Mouse (Mus musculus) CH12.LX (cell line): ENCODE measurements around the gene Znhit1. TPM values are rescaled to one million over a fixed set of nuclear protein-coding genes. Genes with fewer than 3 reads are reported as not detected.

Source experiments
- DNase-seq: peaks from one replicate; pipeline ENCODE4 v3.0.0-alpha.2; 2013; ENCODE audit errors: extremely low read depth
- H3K27ac ChIP-seq: 2 replicates; pipeline ENCODE4 v1.5.1; 2012; ENCODE audit warnings: low read depth, mild to moderate bottlenecking, control low read depth, moderate library complexity; ENCODE audit not compliant: insufficient read depth
- H3K27me3 ChIP-seq: replicated peaks from 2 replicates; pipeline ENCODE3; 2012; ENCODE audit warnings: inconsistent platforms
- H3K36me3 ChIP-seq, 2 experiments: replicated peaks in 1 of 2; 2 replicates each; pipeline versions ENCODE3 to v1.6.1; 2012; ENCODE audit warnings: inconsistent platforms in 1 of 2, low read length in 1 of 2, mild to moderate bottlenecking in 1 of 2, mixed read lengths in 1 of 2, moderate library complexity in 1 of 2; ENCODE audit not compliant: control insufficient read depth in 1 of 2, insufficient read depth in 1 of 2
- H3K4me1 ChIP-seq, 2 experiments: 2 replicates each; pipeline ENCODE4 v1.6.1; 2012; ENCODE audit warnings: inconsistent platforms in 1 of 2, moderate library complexity in 1 of 2; ENCODE audit not compliant: insufficient read depth in 2 of 2, control insufficient read depth in 1 of 2
- H3K4me2 ChIP-seq: 2 replicates; pipeline ENCODE4 v1.6.1; 2012; ENCODE audit warnings: low read depth, mild to moderate bottlenecking, control low read depth; ENCODE audit not compliant: poor library complexity, insufficient read depth, severe bottlenecking
- H3K4me3 ChIP-seq, 3 experiments: fragments of 150-350 bp in 1 of 3; sonication (generic) in 1 of 3; replicated peaks in 1 of 3; 2 replicates each; pipeline versions ENCODE3 to v1.5.1; 2011 to 2012; ENCODE audit warnings: low read depth in 2 of 3, low read length in 2 of 3, mild to moderate bottlenecking in 2 of 3, moderate library complexity in 2 of 3, control low read depth in 1 of 3, improper control_type of control experiment in 1 of 3, inconsistent platforms in 1 of 3, mixed read lengths in 1 of 3; ENCODE audit not compliant: poor library complexity in 1 of 3
- H3K79me2 ChIP-seq: replicated peaks from 2 replicates; pipeline ENCODE4 v1.6.1; 2012; ENCODE audit warnings: mild to moderate bottlenecking, moderate library complexity; ENCODE audit not compliant: control insufficient read depth, poor library complexity, insufficient read depth, severe bottlenecking; ENCODE audit errors: extremely low read depth
- H3K9ac ChIP-seq: 2 replicates; pipeline ENCODE4 v1.6.1; 2012; ENCODE audit warnings: low read depth, mild to moderate bottlenecking, control low read depth, moderate library complexity; ENCODE audit not compliant: insufficient read depth
- H3K9me3 ChIP-seq: replicated peaks from 2 replicates; pipeline ENCODE3; 2012; ENCODE audit warnings: low read length, inconsistent platforms, mixed read lengths
- CHD2 ChIP-seq: IDR thresholded peaks from 2 replicates; pipeline ENCODE4 v1.6.1; 2011; ENCODE audit warnings: low read length, improper control_type of control experiment
- CTCF ChIP-seq, 2 experiments: IDR thresholded peaks in 1 of 2; conservative IDR thresholded peaks in 1 of 2; 2 replicates each; pipeline ENCODE4 v1.5.1; 2011 to 2012; ENCODE audit warnings: low read depth in 2 of 2, low read length in 2 of 2, improper control_type of control experiment in 1 of 2, inconsistent platforms in 1 of 2, mild to moderate bottlenecking in 1 of 2, moderate library complexity in 1 of 2
- ELF1 ChIP-seq: IDR thresholded peaks from 2 replicates; pipeline ENCODE4 v1.6.1; 2014; ENCODE audit warnings: low read depth, mild to moderate bottlenecking, inconsistent platforms, low read length, improper control_type of control experiment
- ETS1 ChIP-seq: conservative IDR thresholded peaks from 2 replicates; pipeline ENCODE4 v1.6.1; 2012; ENCODE audit warnings: low read depth, mild to moderate bottlenecking, inconsistent platforms, low read length, improper control_type of control experiment, moderate library complexity
- GABPA ChIP-seq: IDR thresholded peaks from 2 replicates; pipeline ENCODE4 v1.6.1; 2012; ENCODE audit warnings: low read depth, low read length, improper control_type of control experiment, inconsistent platforms; ENCODE audit not compliant: insufficient replicate concordance
- JUND ChIP-seq: conservative IDR thresholded peaks from 2 replicates; pipeline ENCODE4 v1.6.1; 2011; ENCODE audit warnings: low read depth, low read length, improper control_type of control experiment
- MAFK ChIP-seq: IDR thresholded peaks from 2 replicates; pipeline ENCODE4 v1.6.1; 2011; ENCODE audit warnings: low read length, improper control_type of control experiment; ENCODE audit not compliant: insufficient replicate concordance
- MAX ChIP-seq: IDR thresholded peaks from 2 replicates; pipeline ENCODE4 v1.6.1; 2011; ENCODE audit warnings: low read length, improper control_type of control experiment
- POLR2A ChIP-seq: IDR thresholded peaks from 2 replicates; pipeline ENCODE4 v1.6.1; 2011; ENCODE audit warnings: low read depth, mild to moderate bottlenecking, improper control_type of control experiment, low read length
- POLR2AphosphoS2 ChIP-seq: IDR thresholded peaks from 2 replicates; pipeline ENCODE4 v1.6.1; 2011; ENCODE audit warnings: low read depth, low read length, improper control_type of control experiment
- RAD21 ChIP-seq: IDR thresholded peaks from 2 replicates; pipeline ENCODE4 v1.6.1; 2011; ENCODE audit warnings: low read depth, mild to moderate bottlenecking, low read length, improper control_type of control experiment, moderate library complexity
- RCOR1 ChIP-seq: conservative IDR thresholded peaks from 2 replicates; pipeline ENCODE4 v1.6.1; 2012; ENCODE audit warnings: low read depth, mild to moderate bottlenecking, inconsistent platforms, low read length, improper control_type of control experiment
- SIN3A ChIP-seq: IDR thresholded peaks from 2 replicates; pipeline ENCODE4 v1.6.1; 2012; ENCODE audit warnings: low read length, improper control_type of control experiment, inconsistent platforms
- SMC3 ChIP-seq: IDR thresholded peaks from 2 replicates; pipeline ENCODE4 v1.6.1; 2011; ENCODE audit warnings: low read depth, low read length, improper control_type of control experiment
- TCF12 ChIP-seq: IDR thresholded peaks from 2 replicates; pipeline ENCODE4 v1.6.1; 2014; ENCODE audit warnings: low read depth, mild to moderate bottlenecking, inconsistent platforms, low read length, improper control_type of control experiment
- USF1 ChIP-seq: IDR thresholded peaks from 2 replicates; pipeline ENCODE4 v1.6.1; 2014; ENCODE audit warnings: low read depth, mild to moderate bottlenecking, inconsistent platforms, low read length, improper control_type of control experiment
- USF2 ChIP-seq: conservative IDR thresholded peaks from 2 replicates; pipeline ENCODE4 v1.6.1; 2011; ENCODE audit warnings: low read depth, low read length, improper control_type of control experiment
- ZMIZ1 ChIP-seq: IDR thresholded peaks from 2 replicates; pipeline ENCODE4 v1.6.1; 2012; ENCODE audit warnings: low read depth, mild to moderate bottlenecking, inconsistent platforms, low read length, improper control_type of control experiment
- ZNF384 ChIP-seq: IDR thresholded peaks from 2 replicates; pipeline ENCODE4 v1.6.1; 2012; ENCODE audit warnings: low read depth, low read length, improper control_type of control experiment, inconsistent platforms
- dilution Hi-C: fragments of 300-500 bp; cut with MboI; formaldehyde crosslinking; loops from 2 replicates; pipeline ENCODE4 v1.14.3; 2020; ENCODE audit warnings: low sequenced_read_pairs; ENCODE audit not compliant: extremely low pct_unique_long_range_greater_than_20kb, extremely low pct_ligation_motif_present
- in situ Hi-C: fragments of 300-500 bp; cut with MboI; formaldehyde crosslinking; loops from 3 replicates; pipeline ENCODE4 v1.14.3; 2019; ENCODE audit warnings: low sequenced_read_pairs, low pct_ligation_motif_present, low pct_unique_long_range_greater_than_20kb, mixed read lengths
- polyA plus RNA-seq: library from polyadenylated mRNA; unstranded; fragments of >175 nt; gene quantifications from 2 replicates; pipeline ENCODE4 v1.2.1, GENCODE M21; 2012; ENCODE audit warnings: low read depth; ENCODE audit not compliant: insufficient read length
- total RNA-seq, 2 experiments: library from RNA; depleted of rRNA; stranded (reverse); fragments of 300-350 nt in 1 of 2; fragments of >200 nt in 1 of 2; gene quantifications; 2 replicates each; pipeline ENCODE4 v1.2.3; 2012 to 2014

The Znhit1 gene
- total and polyA plus RNA-seq, 3 experiments, result 39.6 to 99.2 (median 60.1) TPM

DNA sequence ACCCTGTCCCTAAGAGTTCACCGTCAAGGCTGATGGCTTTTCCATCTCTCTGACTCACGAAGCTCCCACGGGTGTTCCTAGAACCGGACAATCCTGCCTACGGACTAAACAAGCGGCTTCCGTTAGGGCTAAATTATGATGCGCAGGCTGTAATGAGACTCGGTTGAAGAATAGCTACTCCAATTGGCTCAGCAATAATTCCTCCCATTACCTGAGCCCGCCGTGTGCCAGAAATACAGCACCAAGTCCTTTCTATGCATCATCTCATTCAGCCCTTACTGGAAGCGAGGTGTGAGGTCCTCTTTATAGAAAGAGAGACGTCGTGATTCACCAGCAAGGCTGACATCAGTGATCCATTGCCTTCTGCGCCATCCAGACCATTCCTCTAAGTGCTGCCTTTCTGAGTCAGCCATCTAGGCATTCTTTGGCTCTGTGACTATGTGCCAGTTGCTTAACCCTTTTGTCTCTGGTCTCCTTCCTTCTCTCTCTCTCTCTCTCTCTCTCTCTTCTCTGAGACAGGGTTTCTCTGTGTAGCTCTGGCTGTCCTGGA is 24.7 kb upstream of the Znhit1 start:
- no peaks in the 10 kb centered on the region for H3K36me3 ChIP-seq
- no peak overlapping the region for H3K9ac ChIP-seq
- no peak for DNase-seq
- in situ Hi-C loops (no loop called here), dilution Hi-C loops (no loop called here)
- peaks cover 20% of the 10 kb centered on the region for H3K9me3 ChIP-seq
- TF ChIP-seq MAX (no peak), GABPA (no peak), TCF12 (no peak), ZNF384 (no peak), POLR2AphosphoS2 (no peak), USF1 (no peak), JUND (no peak), ETS1 (no peak), MAFK (no peak), SIN3A (no peak), ZMIZ1 (no peak), CTCF (conservative IDR thresholded peaks at IDR 0.05 in 1 of 2, IDR thresholded peaks at IDR 0.05 in 1 of 2; ENCODE audit: low read depth in 2 of 2, low read length in 2 of 2) (no peak), RCOR1 (no peak), ELF1 (no peak), USF2 (no peak), POLR2A (no peak)
- no peak overlapping the region for H3K27ac ChIP-seq
- no peaks in the 10 kb centered on the region for H3K79me2 ChIP-seq
- no peak overlapping the region for H3K4me3 ChIP-seq
- peaks cover 56% of the 10 kb centered on the region for H3K27me3 ChIP-seq
- no peak overlapping the region for H3K4me2 ChIP-seq
- H3K4me1 ChIP-seq, result no peaks in the 10 kb centered on the region

DNA sequence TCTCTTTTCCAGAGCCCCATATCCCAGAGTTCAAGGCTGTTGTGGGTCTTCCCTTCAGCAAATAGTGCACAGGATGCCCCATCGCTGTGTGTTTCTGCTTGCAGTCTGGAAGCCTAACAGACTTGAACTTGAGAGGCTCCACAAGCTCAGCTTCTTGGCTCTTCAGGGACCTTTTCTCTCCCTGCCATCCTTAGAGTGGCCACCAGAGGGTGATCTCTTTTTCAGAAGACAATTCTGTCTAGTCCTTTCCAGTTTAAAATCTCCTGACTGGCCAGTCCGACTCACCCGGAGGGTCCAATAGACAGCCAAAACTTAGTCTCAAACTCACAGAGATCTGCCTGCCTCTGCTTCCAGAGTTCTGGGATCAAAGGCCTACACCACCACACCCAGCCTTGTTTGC is 22.2 kb upstream of the Znhit1 start:
- H3K4me3 ChIP-seq, result no peak overlapping the region
- TF ChIP-seq RAD21 (peak; percentile 42), MAFK (no peak), ELF1 (no peak), SMC3 (peak; percentile 71), CHD2 (no peak), CTCF (conservative IDR thresholded peaks at IDR 0.05 in 1 of 2, IDR thresholded peaks at IDR 0.05 in 1 of 2; ENCODE audit: low read depth in 2 of 2, low read length in 2 of 2) (peak; percentile 40 to 73)
- peaks cover 75% of the 10 kb centered on the region for H3K27me3 ChIP-seq
- H3K4me1 ChIP-seq, result no peaks in the 10 kb centered on the region
- dilution Hi-C loops (no loop called here), in situ Hi-C loops (no loop called here)
- no peak overlapping the region for H3K4me2 ChIP-seq
- H3K9me3 ChIP-seq, result peaks cover 14% of the 10 kb centered on the region
- peak; percentile 43 for DNase-seq
- H3K79me2 ChIP-seq, result no peaks in the 10 kb centered on the region
- no peak overlapping the region for H3K27ac ChIP-seq
- H3K36me3 ChIP-seq, result no peaks in the 10 kb centered on the region
- H3K9ac ChIP-seq, result no peak overlapping the region
